Mouse (Mus musculus): ENCODE data around the gene Carnmt1.
A peak's percentile ranks its signal among the peaks of the same experiment; 100 is the strongest.

The Carnmt1 gene

GRCm38 (mm10) chr19:18654984-18655383, 15.6 kb upstream of the Carnmt1 start:
- DNase-seq = no peak

GRCm38 (mm10) chr19:18655999-18656398, 14.6 kb upstream of the Carnmt1 start:
- no peak for DNase-seq

- no peak for DNase-seq
These were observed 12.1 kb upstream of the Carnmt1 start for GRCm38 (mm10) chr19:18658473-18658872.

- DNase-seq = no peak
These were observed 11.2 kb upstream of the Carnmt1 start for GRCm38 (mm10) chr19:18659349-18659748.

GRCm38 (mm10) chr19:18660466-18660865, 10.1 kb upstream of the Carnmt1 start:
- no peak for DNase-seq

GRCm38 (mm10) chr19:18661683-18662082, 8.9 kb upstream of the Carnmt1 start:
- no peak for DNase-seq

- DNase-seq = no peak
These were observed 6.7 kb upstream of the Carnmt1 start for GRCm38 (mm10) chr19:18663904-18664303.

GRCm38 (mm10) chr19:18666966-18667365, 3.6 kb upstream of the Carnmt1 start:
- DNase-seq = no peak

GRCm38 (mm10) chr19:18669551-18669950, 1.0 kb upstream of the Carnmt1 start:
- DNase-seq = no peak

GRCm38 (mm10) chr19:18671056-18671741, 635 bp downstream of the Carnmt1 start:
- DNase-seq = peak; percentile 52

GRCm38 (mm10) chr19:18672498-18672897, 1.9 kb downstream of the Carnmt1 start:
- DNase-seq = no peak

GRCm38 (mm10) chr19:18673116-18673515, 2.6 kb downstream of the Carnmt1 start:
- DNase-seq = no peak

GRCm38 (mm10) chr19:18682142-18682541, 11.6 kb downstream of the Carnmt1 start:
- DNase-seq = no peak

GRCm38 (mm10) chr19:18687556-18687955, 17.0 kb downstream of the Carnmt1 start:
- DNase-seq = peak; percentile 18

GRCm38 (mm10) chr19:18692176-18692575, 21.6 kb downstream of the Carnmt1 start:
- no peak for DNase-seq

GRCm38 (mm10) chr19:18692768-18693167, 22.2 kb downstream of the Carnmt1 start:
- DNase-seq = no peak

- no peak for DNase-seq
These were observed 24.6 kb downstream of the Carnmt1 start for GRCm38 (mm10) chr19:18695116-18695515.

- DNase-seq = no peak
These were observed 25.0 kb downstream of the Carnmt1 start for GRCm38 (mm10) chr19:18695552-18695951.

GRCm38 (mm10) chr19:18708101-18708500, 37.5 kb downstream of the Carnmt1 start:
- no peak for DNase-seq

- DNase-seq = no peak
These were observed 40.3 kb downstream of the Carnmt1 start for GRCm38 (mm10) chr19:18710903-18711302.

GRCm38 (mm10) chr19:18711589-18711988, 41.0 kb downstream of the Carnmt1 start:
- DNase-seq = no peak

- no peak for DNase-seq
These were observed 41.7 kb downstream of the Carnmt1 start for GRCm38 (mm10) chr19:18712153-18712865.

GRCm38 (mm10) chr19:18712866-18713300, 42.3 kb downstream of the Carnmt1 start, which contains the start of gene D030056L22Rik:
TSS of gene D030056L22Rik (plus strand) at chr19:18713193.
- peak; percentile 99 for DNase-seq

- DNase-seq = peak; percentile 58
These were observed 42.8 kb downstream of the Carnmt1 start for GRCm38 (mm10) chr19:18713357-18713756.
